Mouse (Mus musculus): ENCODE results near the gene Zfand6. TPM values are rescaled to one million over a fixed set of nuclear protein-coding genes. Genes with fewer than 3 reads are reported as not detected.

The Zfand6 gene
- total RNA-seq, 4 experiments from 2014 or later, result 99.6 to 121 (median 113) TPM

- DNase-seq, result no peak
Measured at GRCm38 (mm10) chr7:84594087-84594916, 95.5 kb downstream of the Zfand6 start.

GRCm38 (mm10) chr7:84591347-84591746, 98.4 kb downstream of the Zfand6 start:
- no peak for DNase-seq

GRCm38 (mm10) chr7:84590622-84591021, 99.1 kb downstream of the Zfand6 start:
- no peak for DNase-seq

- no peak for DNase-seq
Measured at GRCm38 (mm10) chr7:84587101-84587783, 102.5 kb downstream of the Zfand6 start.

- no peak for DNase-seq
Measured at GRCm38 (mm10) chr7:84586360-84587100, 103.2 kb downstream of the Zfand6 start.

DNA sequence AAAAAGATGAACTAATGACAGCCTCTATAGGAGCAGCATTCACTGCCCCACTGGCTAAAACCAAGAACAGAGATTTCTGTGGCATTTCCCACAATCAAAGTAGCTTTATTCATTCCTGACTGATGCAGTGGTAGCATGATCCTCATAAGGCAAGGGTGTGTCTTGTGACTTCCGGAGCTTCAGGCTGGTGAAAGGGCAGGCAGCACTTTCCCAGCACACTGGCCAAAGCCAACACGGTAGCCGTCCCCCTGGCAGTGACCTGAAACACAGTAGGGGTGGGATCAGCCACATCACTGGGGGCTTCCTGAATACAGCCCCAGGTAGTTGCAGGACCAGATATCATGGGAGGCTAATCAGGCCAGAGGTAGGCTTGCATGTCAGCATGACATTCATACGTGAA, 104.7 kb downstream of the Zfand6 start:
- no peak for DNase-seq

- no peak for DNase-seq
Measured at GRCm38 (mm10) chr7:84579769-84580168, 110.0 kb downstream of the Zfand6 start.

GRCm38 (mm10) chr7:84578841-84579240, 110.9 kb downstream of the Zfand6 start:
- DNase-seq, result no peak

GRCm38 (mm10) chr7:84577034-84577433, 112.7 kb downstream of the Zfand6 start:
- DNase-seq, result no peak

- no peak for DNase-seq
Measured at GRCm38 (mm10) chr7:84566200-84566599, 123.6 kb downstream of the Zfand6 start.

- DNase-seq, result no peak
Measured at GRCm38 (mm10) chr7:84564236-84564635, 125.5 kb downstream of the Zfand6 start.

Other genes with a start within 250 kb of the Zfand6 start
- 10 to 100 TPM; 29.6 to 51.9 (median 47.4) TPM for gene Gm2115, start 161.0 kb downstream of the Zfand6 start, total RNA-seq (2022)
- gene Fah, start 83.2 kb downstream of the Zfand6 start, total RNA-seq (2022), result 10 to 100 TPM; 19.1 to 62.6 (median 45.5) TPM
- gene Olfr291, start 163.6 kb upstream of the Zfand6 start, total RNA-seq (2022), result not detected

All from adrenal gland, adult 8-10 months (tissue).